Mouse (Mus musculus): ENCODE results near the gene Tspan17. TPM values are rescaled to one million over a fixed set of nuclear protein-coding genes. Genes with fewer than 3 reads are reported as not detected.

Gene Tspan17
- polyA plus RNA-seq, 1 experiment: 12.6 TPM

GRCm38 (mm10) chr13:54789561-54790397 lies 602 bp downstream of the Tspan17 start:
- 2% methylated on average over 38 of the region's 38 CpGs for WGBS
- peak overlapping the region; percentile 60 for H3K4me3 ChIP-seq (ENCODE audit: insufficient read depth, low read depth, low read length)
- DNase-seq: peak; percentile 45
- TF ChIP-seq POLR2A (IDR thresholded peaks at IDR 0.05; ENCODE audit: low read depth, low read length): no peak
- TF ChIP-seq CTCF (conservative IDR thresholded peaks at IDR 0.05; ENCODE audit: insufficient read depth, insufficient read length, low read depth, low read length): no peak
- H3K27me3 ChIP-seq (replicated peaks; ENCODE audit: control insufficient read depth, insufficient read depth, low read length): no peaks in the 10 kb centered on the region
- no peaks in the 10 kb centered on the region for H3K36me3 ChIP-seq (ENCODE audit: control insufficient read depth, insufficient read depth, low read length)
- H3K4me1 ChIP-seq (ENCODE audit: control insufficient read depth, insufficient read depth, low read length): peaks cover 5% of the 10 kb centered on the region; the same call in 1 of the 2 replicates
- no peak overlapping the region for H3K27ac ChIP-seq (ENCODE audit: insufficient read depth, low read depth, low read length)

- no peaks in the 10 kb centered on the region for H3K36me3 ChIP-seq (ENCODE audit: control insufficient read depth, insufficient read depth, low read length)
- DNase-seq: no peak
Measured at GRCm38 (mm10) chr13:54792259-54793230, 3.4 kb downstream of the Tspan17 start.

GRCm38 (mm10) chr13:54794002-54794577 lies 4.9 kb downstream of the Tspan17 start:
- TF ChIP-seq POLR2A (IDR thresholded peaks at IDR 0.05; ENCODE audit: low read depth, low read length) (no peak), CTCF (conservative IDR thresholded peaks at IDR 0.05; ENCODE audit: insufficient read depth, insufficient read length, low read depth, low read length) (no peak)
- 74% methylated on average over 16 of the region's 16 CpGs for WGBS
- Histone ChIP-seq H3K4me1 (ENCODE audit: control insufficient read depth, insufficient read depth, low read length) (peaks cover 5% of the 10 kb centered on the region; the same call in 1 of the 2 replicates), H3K36me3 (ENCODE audit: control insufficient read depth, insufficient read depth, low read length) (no peaks in the 10 kb centered on the region), H3K27ac (ENCODE audit: insufficient read depth, low read depth, low read length) (no peak overlapping the region), H3K4me3 (ENCODE audit: insufficient read depth, low read depth, low read length) (no peak overlapping the region), H3K27me3 (replicated peaks; ENCODE audit: control insufficient read depth, insufficient read depth, low read length) (no peaks in the 10 kb centered on the region)
- no peak for DNase-seq

More at GRCm38 (mm10) chr13:54792259-54793230, 3.4 kb downstream of the Tspan17 start:
- peaks cover 5% of the 10 kb centered on the region; the same call in 1 of the 2 replicates for H3K4me1 ChIP-seq (ENCODE audit: control insufficient read depth, insufficient read depth, low read length)
- H3K27ac ChIP-seq (ENCODE audit: insufficient read depth, low read depth, low read length): no peak overlapping the region
- H3K4me3 ChIP-seq (ENCODE audit: insufficient read depth, low read depth, low read length): no peak overlapping the region
- WGBS: 38% methylated on average over 21 of the region's 21 CpGs
- TF ChIP-seq POLR2A (IDR thresholded peaks at IDR 0.05; ENCODE audit: low read depth, low read length) (no peak), CTCF (conservative IDR thresholded peaks at IDR 0.05; ENCODE audit: insufficient read depth, insufficient read length, low read depth, low read length) (0 out of 2 replicates have a peak, but pooled peaks have one; percentile 25)
- no peaks in the 10 kb centered on the region for H3K27me3 ChIP-seq (replicated peaks; ENCODE audit: control insufficient read depth, insufficient read depth, low read length)

- 59% methylated on average over 5 of the region's 5 CpGs for WGBS
- no peak for DNase-seq
Measured at GRCm38 (mm10) chr13:54794843-54795242, 5.7 kb downstream of the Tspan17 start.

GRCm38 (mm10) chr13:54797356-54797755 lies 8.2 kb downstream of the Tspan17 start:
- TF ChIP-seq CTCF (conservative IDR thresholded peaks at IDR 0.05; ENCODE audit: insufficient read depth, insufficient read length, low read depth, low read length): peak; percentile 73
- no peak for TF ChIP-seq POLR2A (IDR thresholded peaks at IDR 0.05; ENCODE audit: low read depth, low read length)

More at GRCm38 (mm10) chr13:54794843-54795242, 5.7 kb downstream of the Tspan17 start:
- no peaks in the 10 kb centered on the region for H3K27me3 ChIP-seq (replicated peaks; ENCODE audit: control insufficient read depth, insufficient read depth, low read length)
- peaks cover 5% of the 10 kb centered on the region; the same call in 1 of the 2 replicates for H3K4me1 ChIP-seq (ENCODE audit: control insufficient read depth, insufficient read depth, low read length)
- H3K27ac ChIP-seq (ENCODE audit: insufficient read depth, low read depth, low read length): no peak overlapping the region
- no peak overlapping the region for H3K4me3 ChIP-seq (ENCODE audit: insufficient read depth, low read depth, low read length)
- TF ChIP-seq CTCF (conservative IDR thresholded peaks at IDR 0.05; ENCODE audit: insufficient read depth, insufficient read length, low read depth, low read length): no peak
- no peak for TF ChIP-seq POLR2A (IDR thresholded peaks at IDR 0.05; ENCODE audit: low read depth, low read length)
- H3K36me3 ChIP-seq (ENCODE audit: control insufficient read depth, insufficient read depth, low read length): no peaks in the 10 kb centered on the region

GRCm38 (mm10) chr13:54797861-54798643 lies 8.9 kb downstream of the Tspan17 start:
- no peaks in the 10 kb centered on the region for H3K36me3 ChIP-seq (ENCODE audit: control insufficient read depth, insufficient read depth, low read length)
- no peak overlapping the region for H3K27ac ChIP-seq (ENCODE audit: insufficient read depth, low read depth, low read length)
- no peak overlapping the region for H3K4me3 ChIP-seq (ENCODE audit: insufficient read depth, low read depth, low read length)
- WGBS: 78% methylated on average over 16 of the region's 16 CpGs
- TF ChIP-seq POLR2A (IDR thresholded peaks at IDR 0.05; ENCODE audit: low read depth, low read length) (no peak), CTCF (conservative IDR thresholded peaks at IDR 0.05; ENCODE audit: insufficient read depth, insufficient read length, low read depth, low read length) (no peak)
- no peak for DNase-seq
- H3K27me3 ChIP-seq (replicated peaks; ENCODE audit: control insufficient read depth, insufficient read depth, low read length): no peaks in the 10 kb centered on the region
- no peaks in the 10 kb centered on the region for H3K4me1 ChIP-seq (ENCODE audit: control insufficient read depth, insufficient read depth, low read length)

More at GRCm38 (mm10) chr13:54797356-54797755, 8.2 kb downstream of the Tspan17 start:
- no peak overlapping the region for H3K4me3 ChIP-seq (ENCODE audit: insufficient read depth, low read depth, low read length)
- no peaks in the 10 kb centered on the region for H3K4me1 ChIP-seq (ENCODE audit: control insufficient read depth, insufficient read depth, low read length)
- H3K27me3 ChIP-seq (replicated peaks; ENCODE audit: control insufficient read depth, insufficient read depth, low read length): no peaks in the 10 kb centered on the region
- peak; percentile 59 for DNase-seq
- 42% methylated on average over 4 of the region's 4 CpGs for WGBS
- H3K36me3 ChIP-seq (ENCODE audit: control insufficient read depth, insufficient read depth, low read length): no peaks in the 10 kb centered on the region
- H3K27ac ChIP-seq (ENCODE audit: insufficient read depth, low read depth, low read length): no peak overlapping the region
